11 mouse cellular contexts compared by ENCODE assay signal in the genomic region with DNA sequence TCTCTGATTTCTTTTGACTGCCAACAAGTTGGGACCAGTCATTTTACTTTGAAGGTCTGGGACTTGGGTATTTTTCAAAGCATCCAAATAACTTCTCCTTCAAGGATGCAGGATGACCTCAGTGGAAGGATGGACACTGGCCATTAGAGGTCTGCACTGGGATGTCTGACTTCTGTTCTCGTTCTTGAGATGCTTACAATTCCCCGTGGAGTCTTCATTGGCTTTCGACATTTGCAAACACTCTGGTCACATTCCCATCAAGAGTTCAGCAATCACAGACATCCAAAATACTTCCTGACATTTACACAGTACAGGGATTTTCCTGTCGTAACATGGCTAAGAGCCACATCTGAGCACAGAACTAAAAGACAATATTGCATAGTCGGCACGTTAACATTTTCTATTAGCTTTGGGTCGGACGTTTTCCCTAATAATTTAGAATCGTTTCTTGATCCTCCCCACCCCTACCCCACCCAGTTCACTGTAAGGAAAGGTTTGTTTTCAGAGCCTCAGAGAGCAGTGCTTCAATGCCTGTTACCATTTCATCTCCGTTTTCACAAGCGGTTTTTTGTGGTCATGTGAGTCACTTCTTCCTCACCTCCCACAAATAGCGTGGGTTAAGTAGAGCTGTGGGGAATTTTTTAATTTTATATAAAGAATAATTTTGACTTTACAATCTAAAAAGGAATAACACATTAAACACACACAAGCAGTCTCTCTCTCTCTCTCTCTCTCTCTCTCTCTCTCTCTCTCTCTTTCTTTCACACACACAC. TPM values are rescaled to one million over a fixed set of nuclear protein-coding genes. Genes with fewer than 3 reads are reported as not detected.
A peak's percentile ranks its signal among the peaks of the same experiment; 100 is the strongest.
DNase-seq lines count a peak whose midpoint lies in the region; ATAC-seq and TF ChIP-seq lines count a peak whose summit lies in the region.
"Had no signal": no experiment of that assay in that cellular context is flagged by ENCODE, and none has a peak within 500 bp of the region (broad histone marks: within the 10 kb centered on the region; RNA-seq: fewer than 3 reads in every experiment).

No protein-coding gene starts in this region.

- no peak for TF ChIP-seq EP300 in stomach, postnatal 0 days (optimal IDR thresholded peaks at IDR 0.05)

- peak; percentile 29 for DNase-seq in heart, adult 8-10 months (ENCODE audit: low spot score)
- DNase-seq in heart, postnatal 4 days = no peak
- peak; percentile 19 for DNase-seq in right cerebral cortex, postnatal 25 days
- no peak for DNase-seq in right cerebral cortex, postnatal 14 days
- DNase-seq in stomach, postnatal 0 days (ENCODE audit: low spot score) = no peak
- DNase-seq in layer of hippocampus, adult 9-11 months = no peak
- no peak for DNase-seq in yolk sac, embryonic 10.5 days (ENCODE audit: low spot score)

- ATAC-seq in stomach, postnatal 0 days (ENCODE audit: low FRiP score, low TSS enrichment) = no peak

- no peak for TF ChIP-seq POLR2A in embryonic fibroblast, embryonic 13.5 days (IDR thresholded peaks at IDR 0.05; ENCODE audit: low read depth, low read length)

- no peaks in the 10 kb centered on the region for H3K27me3 ChIP-seq in stomach, postnatal 0 days (ENCODE audit: control insufficient read depth, insufficient read depth, low read length)
- H3K27me3 ChIP-seq: limb, embryonic 15.5 days had no signal

- peaks cover 6% of the 10 kb centered on the region; the same call in 1 of the 2 replicates for H3K4me1 ChIP-seq in embryonic fibroblast, embryonic 13.5 days (ENCODE audit: control insufficient read depth, insufficient read depth, low read length)
- no peaks in the 10 kb centered on the region for H3K4me1 ChIP-seq in stomach, postnatal 0 days (replicated peaks; ENCODE audit: control insufficient read depth, insufficient read depth)

- H3K9ac ChIP-seq in stomach, postnatal 0 days (ENCODE audit: low read length) = no peak overlapping the region
- H3K9ac ChIP-seq: limb, embryonic 15.5 days had no signal

- WGBS in stomach, postnatal 0 days = 47% methylated on average over 12 of the region's 12 CpGs

- no peak overlapping the region for H3K4me3 ChIP-seq in embryonic fibroblast, embryonic 13.5 days (ENCODE audit: insufficient read depth, low read length)
- H3K4me3 ChIP-seq in stomach, postnatal 0 days (ENCODE audit: low read depth, low read length) = no peak overlapping the region

- H3K9me3 ChIP-seq in stomach, postnatal 0 days (ENCODE audit: control insufficient read depth, low read length) = no peaks in the 10 kb centered on the region
- H3K9me3 ChIP-seq: limb, embryonic 15.5 days had no signal

- TF ChIP-seq CTCF in embryonic fibroblast, embryonic 13.5 days (IDR thresholded peaks at IDR 0.05; ENCODE audit: borderline replicate concordance, insufficient read depth, low read length) = no peak
- TF ChIP-seq CTCF in stomach, postnatal 0 days (IDR thresholded peaks at IDR 0.05; ENCODE audit: low read depth) = no peak

- H3K27ac ChIP-seq in embryonic fibroblast, embryonic 13.5 days (ENCODE audit: insufficient read depth, low read length) = peak overlapping the region; percentile 94
- H3K27ac ChIP-seq in stomach, postnatal 0 days (replicated peaks) = no peak overlapping the region
- H3K27ac ChIP-seq: kidney, postnatal 0 days; limb, embryonic 15.5 days had no signal

- peak overlapping the region; percentile 40; the same call in 1 of the 2 replicates for H3K4me2 ChIP-seq in stomach, postnatal 0 days (replicated peaks; ENCODE audit: low read depth)

- no peaks in the 10 kb centered on the region for H3K36me3 ChIP-seq in stomach, postnatal 0 days (ENCODE audit: control insufficient read depth, insufficient read depth, low read length)
- H3K36me3 ChIP-seq: limb, embryonic 15.5 days had no signal

RNA-seq across cellular contexts. Expression of a gene that starts 44.3 kb away (rescaled TPM):
- under 1 TPM; 0.11 to 0.84 (median 0.48) TPM for total RNA-seq in heart, adult 8-10 months (2022)
- under 1 TPM in 1 of 2 experiments, not detected in 1; 0.18 TPM for total RNA-seq in heart, postnatal 4 days (2021)
- 0.40 and 0.56 TPM in 2 replicates for polyA plus RNA-seq in embryonic fibroblast, embryonic 13.5 days (2011; ENCODE audit: insufficient read length, low read depth, missing spikeins)
- 43.0 and 50.7 TPM in 2 replicates for polyA plus RNA-seq in stomach, postnatal 0 days (2015; fragmentation: Nextera tagmentation; extraction: Ambion mirVana)
- total RNA-seq: common myeloid progenitor, adult 5-6 weeks had no signal

Comparison
In these comparisons a context has a peak if more than half of its experiments do, and no peak if none do; other contexts are left out.
1. DNase-seq: peak in heart, adult 8-10 months (single experiment) and right cerebral cortex, postnatal 25 days (single experiment); none in heart, postnatal 4 days (single experiment), right cerebral cortex, postnatal 14 days (single experiment), stomach, postnatal 0 days (single experiment), layer of hippocampus, adult 9-11 months (single experiment) and yolk sac, embryonic 10.5 days (single experiment).